Mouse (Mus musculus): ENCODE data around the gene Sgip1. TPM values are rescaled to one million over a fixed set of nuclear protein-coding genes. Genes with fewer than 3 reads are reported as not detected.

Sgip1 gene
- polyA plus RNA-seq, 1 experiment from 2014 or later: 2.7 TPM

Other genes starting within 250 kb of the Sgip1 start
- 52.0 and 62.1 TPM in 2 replicates for gene Tctex1d1, start 237.3 kb downstream of the Sgip1 start, polyA plus RNA-seq (2015; fragmentation: Nextera tagmentation; extraction: Ambion mirVana)